Mouse (Mus musculus) bone marrow macrophage, adult 2 months (primary cell): ENCODE results near the gene Nox3. TPM values are rescaled to one million over a fixed set of nuclear protein-coding genes. Genes with fewer than 3 reads are reported as not detected.

Experiments
- H3K27ac ChIP-seq: 2 replicates; pipeline ENCODE4 v1.5.1; 2012; ENCODE audit warnings: low read depth, low read length; ENCODE audit not compliant: insufficient read depth
- H3K4me1 ChIP-seq: 2 replicates; pipeline ENCODE4 v1.6.1; 2012; ENCODE audit warnings: low read length; ENCODE audit not compliant: control insufficient read depth, insufficient read depth
- H3K4me3 ChIP-seq: 2 replicates; pipeline ENCODE4 v1.5.1; 2012; ENCODE audit warnings: mild to moderate bottlenecking, low read length, moderate library complexity; ENCODE audit not compliant: insufficient read depth
- CTCF ChIP-seq: IDR thresholded peaks from 2 replicates; pipeline ENCODE4 v1.5.1; 2012; ENCODE audit warnings: low read depth, mild to moderate bottlenecking, low read length, moderate library complexity
- POLR2A ChIP-seq: IDR thresholded peaks from 2 replicates; pipeline ENCODE4 v1.6.1; 2012; ENCODE audit warnings: mild to moderate bottlenecking, low read depth, low read length, borderline replicate concordance
- polyA plus RNA-seq: library from polyadenylated mRNA; stranded (reverse); fragments of >200 nt; gene quantifications from 2 replicates; pipeline ENCODE4 v1.2.4, GENCODE M21; 2012; ENCODE audit not compliant: missing spikeins, insufficient read depth, insufficient read length

Nox3 gene
- polyA plus RNA-seq, 1 experiment = not detected

- no peak for TF ChIP-seq POLR2A
- no peak for TF ChIP-seq CTCF
- Histone ChIP-seq H3K4me3 (no peak overlapping the region), H3K4me1 (no peaks in the 10 kb centered on the region), H3K27ac (no peak overlapping the region)
Observed at GRCm38 (mm10) chr17:3611781-3612075, 84.3 kb downstream of the Nox3 start.

GRCm38 (mm10) chr17:3610928-3611780, 84.9 kb downstream of the Nox3 start:
- no peak for TF ChIP-seq POLR2A
- TF ChIP-seq CTCF = no peak
- Histone ChIP-seq H3K4me3 (no peak overlapping the region), H3K4me1 (no peaks in the 10 kb centered on the region), H3K27ac (no peak overlapping the region)

GRCm38 (mm10) chr17:3610307-3610754, 85.7 kb downstream of the Nox3 start:
- no peak overlapping the region for H3K4me3 ChIP-seq

GRCm38 (mm10) chr17:3602954-3603672, 92.9 kb downstream of the Nox3 start:
- TF ChIP-seq CTCF = no peak
- TF ChIP-seq POLR2A = no peak
- no peak overlapping the region for H3K27ac ChIP-seq
- H3K4me3 ChIP-seq = no peak overlapping the region
- H3K4me1 ChIP-seq = no peaks in the 10 kb centered on the region

More at GRCm38 (mm10) chr17:3610307-3610754, 85.7 kb downstream of the Nox3 start:
- TF ChIP-seq POLR2A (no peak), CTCF (no peak)
- Histone ChIP-seq H3K27ac (no peak overlapping the region), H3K4me1 (no peaks in the 10 kb centered on the region)

GRCm38 (mm10) chr17:3598393-3598792, 97.7 kb downstream of the Nox3 start:
- no peak overlapping the region for H3K27ac ChIP-seq
- no peaks in the 10 kb centered on the region for H3K4me1 ChIP-seq
- no peak overlapping the region for H3K4me3 ChIP-seq
- TF ChIP-seq CTCF = no peak
- TF ChIP-seq POLR2A = no peak

GRCm38 (mm10) chr17:3597866-3598265, 98.2 kb downstream of the Nox3 start:
- no peak for TF ChIP-seq POLR2A
- no peak for TF ChIP-seq CTCF
- no peaks in the 10 kb centered on the region for H3K4me1 ChIP-seq
- no peak overlapping the region for H3K4me3 ChIP-seq
- H3K27ac ChIP-seq = no peak overlapping the region

GRCm38 (mm10) chr17:3597130-3597529, 98.9 kb downstream of the Nox3 start:
- H3K27ac ChIP-seq = no peak overlapping the region
- TF ChIP-seq POLR2A (no peak), CTCF (no peak)
- H3K4me3 ChIP-seq = no peak overlapping the region
- H3K4me1 ChIP-seq = no peaks in the 10 kb centered on the region

Other genes starting within 250 kb of the Nox3 start
- not detected in 2 replicates for gene Cldn20, start 163.7 kb downstream of the Nox3 start, polyA plus RNA-seq
- 6.5 and 7.7 TPM in 2 replicates for gene Tfb1m, start 138.5 kb downstream of the Nox3 start, polyA plus RNA-seq